Mouse (Mus musculus) urinary bladder, adult 2 months (tissue): ENCODE measurements around the gene Pspn. TPM values are rescaled to one million over a fixed set of nuclear protein-coding genes. Genes with fewer than 3 reads are reported as not detected.

ENCODE experiments used
- DNase-seq: peaks from one replicate; pipeline ENCODE4 v3.0.0; 2022; ENCODE audit warnings: low spot score
- polyA plus RNA-seq: library from polyadenylated mRNA; depleted of rRNA; stranded (reverse); fragments of >200 nt; gene quantifications from 2 replicates; pipeline ENCODE4 v1.2.3, GENCODE M21; 2012; rRNA removed

Pspn gene
- polyA plus RNA-seq, 1 experiment, result not detected

- no peak for DNase-seq
Measured at GRCm38 (mm10) chr17:56962642-56963405, 37.0 kb downstream of the Pspn start.

DNA sequence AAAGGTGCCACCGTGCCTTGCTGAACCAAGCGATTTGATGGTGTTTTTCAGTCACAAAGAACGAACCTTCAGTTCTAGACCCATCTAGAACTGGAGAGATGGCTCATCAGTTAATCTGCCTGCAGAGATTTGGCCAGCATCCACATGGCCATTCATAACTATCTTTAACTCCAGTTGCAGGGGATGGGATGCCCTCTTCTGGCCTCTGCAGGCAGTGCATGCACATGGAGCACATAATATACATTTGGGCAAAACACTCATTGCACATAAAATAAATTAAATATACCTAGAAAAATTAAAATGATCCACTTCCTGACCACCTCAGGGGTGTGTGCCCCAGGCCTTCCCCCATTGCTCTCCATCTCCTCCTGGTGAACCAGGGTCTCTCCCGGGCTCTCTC is 37.9 kb downstream of the Pspn start:
- no peak for DNase-seq

DNA sequence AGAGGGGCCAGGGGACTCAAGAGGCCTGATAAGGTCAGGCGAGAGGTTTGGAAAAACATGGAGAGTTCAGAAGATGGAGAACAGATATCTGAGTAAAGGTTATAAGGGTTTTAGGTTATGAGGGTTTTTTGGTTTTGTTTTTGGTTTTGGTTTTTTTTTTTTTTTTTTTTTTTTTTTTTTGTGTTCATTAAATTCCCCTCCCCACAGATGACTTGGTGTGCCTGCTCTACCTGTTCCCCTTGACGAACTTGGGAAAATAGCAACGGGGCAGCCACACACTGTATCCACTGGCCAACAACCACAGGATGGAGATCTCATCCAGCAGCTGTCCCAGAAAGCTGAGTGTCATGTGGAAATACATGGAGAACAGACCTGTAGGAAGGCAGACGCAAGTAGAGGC is 41.2 kb downstream of the Pspn start:
- DNase-seq, result no peak

- no peak for DNase-seq
Measured at GRCm38 (mm10) chr17:56957763-56958429, 41.9 kb downstream of the Pspn start.

DNA sequence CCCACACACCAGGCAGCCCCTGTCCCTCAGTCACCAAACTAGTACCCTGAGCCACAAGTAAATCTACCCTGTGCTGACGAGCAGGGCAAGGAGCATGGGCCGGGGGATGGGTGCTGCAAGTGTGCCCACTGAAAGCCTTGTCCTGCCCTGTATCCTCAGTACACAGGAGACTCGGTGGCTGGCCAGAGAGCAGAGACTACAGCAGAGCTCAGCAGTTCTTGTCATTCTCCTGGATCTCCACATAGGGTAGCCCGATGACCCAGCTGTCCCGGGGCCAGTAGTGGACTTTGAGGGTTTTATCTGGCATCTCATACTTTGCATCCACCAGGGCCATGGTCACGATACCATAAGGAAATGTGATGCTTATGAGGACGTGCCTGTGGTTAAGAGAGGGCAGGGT is 44.9 kb downstream of the Pspn start:
- DNase-seq, result no peak

GRCm38 (mm10) chr17:56952639-56953038 is 47.2 kb downstream of the Pspn start:
- DNase-seq, result no peak

DNA sequence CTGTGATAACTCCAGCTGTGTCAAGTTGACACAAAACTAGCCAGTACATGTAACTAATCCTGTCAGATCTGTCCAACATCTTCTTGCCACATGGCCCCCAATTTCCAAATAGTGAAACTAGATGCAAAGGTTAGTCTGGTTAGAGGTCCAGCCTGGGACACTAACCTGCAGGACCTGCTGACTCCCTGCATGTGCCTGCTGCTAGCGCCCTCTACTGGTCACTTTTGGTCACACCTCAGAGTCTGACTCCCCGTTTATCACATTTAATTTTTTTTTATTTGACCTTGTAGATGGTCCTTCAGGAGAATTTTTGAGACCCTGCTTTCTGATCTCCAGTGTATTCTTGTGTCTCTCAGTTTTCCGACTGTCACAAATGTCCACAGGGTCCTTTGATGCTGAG is 48.9 kb downstream of the Pspn start:
- DNase-seq, result no peak

Other genes starting within 250 kb of the Pspn start
- 22.8 and 28.7 TPM in 2 replicates for gene Nrtn, start 242.5 kb downstream of the Pspn start, polyA plus RNA-seq
- 50.0 and 61.3 TPM in 2 replicates for gene Dus3l, start 235.3 kb downstream of the Pspn start, polyA plus RNA-seq
- gene Prr22, start 229.8 kb downstream of the Pspn start, polyA plus RNA-seq, result 1.1 and 1.5 TPM in 2 replicates
- gene Rfx2, start 169.0 kb downstream of the Pspn start, polyA plus RNA-seq, result 6.6 and 9.4 TPM in 2 replicates
- gene Acsbg2, start 125.6 kb downstream of the Pspn start, polyA plus RNA-seq, result 0.03 TPM in 1 of 2 replicates, not detected in the other
- gene 1700061G19Rik, start 124.5 kb downstream of the Pspn start, polyA plus RNA-seq, result 2.9 and 3.1 TPM in 2 replicates
- gene Mllt1, start 64.6 kb downstream of the Pspn start, polyA plus RNA-seq, result 33.8 and 34.5 TPM in 2 replicates
- 0.12 and 0.17 TPM in 2 replicates for gene Acer1, start 17.9 kb downstream of the Pspn start, polyA plus RNA-seq
- gene Clpp, start 9.7 kb downstream of the Pspn start, polyA plus RNA-seq, result 93.9 and 105 TPM in 2 replicates
- 18.1 and 20.6 TPM in 2 replicates for gene Alkbh7, start 2.7 kb downstream of the Pspn start, polyA plus RNA-seq
- gene Gtf2f1, start 11.3 kb upstream of the Pspn start, polyA plus RNA-seq, result 41.2 and 47.4 TPM in 2 replicates
- 0.18 and 0.19 TPM in 2 replicates for gene Gm17949, start 11.5 kb upstream of the Pspn start, polyA plus RNA-seq
- 54.9 and 60.3 TPM in 2 replicates for gene Khsrp, start 31.5 kb upstream of the Pspn start, polyA plus RNA-seq
- not detected in 2 replicates for gene Slc25a41, start 41.6 kb upstream of the Pspn start, polyA plus RNA-seq
- gene Crb3, start 59.1 kb upstream of the Pspn start, polyA plus RNA-seq, result 22.8 and 32.2 TPM in 2 replicates
- gene Slc25a23, start 59.8 kb upstream of the Pspn start, polyA plus RNA-seq, result 34.2 and 71.3 TPM in 2 replicates
- 5.1 and 6.1 TPM in 2 replicates for gene Dennd1c, start 78.5 kb upstream of the Pspn start, polyA plus RNA-seq
- gene Tubb4a, start 87.8 kb upstream of the Pspn start, polyA plus RNA-seq, result 3.8 and 5.9 TPM in 2 replicates
- 5.7 and 8.8 TPM in 2 replicates for gene Tnfsf9, start 105.3 kb upstream of the Pspn start, polyA plus RNA-seq
- gene Cd70, start 149.8 kb upstream of the Pspn start, polyA plus RNA-seq, result 0.18 and 0.25 TPM in 2 replicates
- 0.55 and 0.68 TPM in 2 replicates for gene Tnfsf14, start 194.2 kb upstream of the Pspn start, polyA plus RNA-seq
- gene C3, start 228.1 kb upstream of the Pspn start, polyA plus RNA-seq, result 163 and 168 TPM in 2 replicates
- gene Gpr108, start 248.4 kb upstream of the Pspn start, polyA plus RNA-seq, result 46.5 and 46.9 TPM in 2 replicates
- 78.9 and 81.3 TPM in 2 replicates for gene Trip10, start 249.4 kb upstream of the Pspn start, polyA plus RNA-seq